Mouse (Mus musculus) gastrocnemius, adult 8-10 months (tissue): ENCODE results near the gene Crnn. TPM values are rescaled to one million over a fixed set of nuclear protein-coding genes. Genes with fewer than 3 reads are reported as not detected.

Experiments
- DNase-seq, 2 experiments: peaks; one replicate each; pipeline ENCODE4 v3.0.0; 2022; ENCODE audit warnings: low spot score in 2 of 2
- total RNA-seq, 4 experiments: library from RNA; stranded (reverse); gene quantifications; 2 replicates each; pipeline ENCODE4 v1.2.4; 2022

Gene Crnn
- total RNA-seq, result not detected

DNA sequence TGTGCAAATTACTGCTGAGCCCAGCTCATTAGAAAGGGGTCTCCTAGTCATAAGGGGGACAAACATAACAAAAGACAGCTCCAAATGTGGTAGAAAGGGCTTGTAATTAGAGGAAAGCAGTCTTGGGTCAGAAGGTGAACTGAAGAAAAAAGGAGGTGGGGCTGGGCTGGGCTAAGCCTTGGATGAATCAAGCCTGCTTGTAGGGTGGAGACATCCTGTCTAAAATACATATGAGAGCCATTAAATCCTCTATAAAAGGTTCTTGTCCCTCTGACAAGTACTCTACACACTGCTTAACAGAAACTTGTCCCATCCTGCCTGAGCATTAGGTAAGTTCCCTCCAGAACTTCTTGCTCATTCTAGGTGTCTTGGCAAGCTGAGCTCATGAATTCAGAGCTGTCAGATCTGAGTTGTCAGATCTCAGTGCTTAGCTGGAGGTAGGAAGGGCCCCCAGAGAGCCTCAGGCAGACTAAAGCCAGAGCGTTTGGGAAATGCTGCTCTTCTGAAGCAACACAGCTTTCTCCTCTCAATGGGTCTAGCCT lies at the start of gene Crnn:
Crnn (plus strand) TSS at position 278 of the 542 bp plus-strand sequence.
- no peak for DNase-seq

DNA sequence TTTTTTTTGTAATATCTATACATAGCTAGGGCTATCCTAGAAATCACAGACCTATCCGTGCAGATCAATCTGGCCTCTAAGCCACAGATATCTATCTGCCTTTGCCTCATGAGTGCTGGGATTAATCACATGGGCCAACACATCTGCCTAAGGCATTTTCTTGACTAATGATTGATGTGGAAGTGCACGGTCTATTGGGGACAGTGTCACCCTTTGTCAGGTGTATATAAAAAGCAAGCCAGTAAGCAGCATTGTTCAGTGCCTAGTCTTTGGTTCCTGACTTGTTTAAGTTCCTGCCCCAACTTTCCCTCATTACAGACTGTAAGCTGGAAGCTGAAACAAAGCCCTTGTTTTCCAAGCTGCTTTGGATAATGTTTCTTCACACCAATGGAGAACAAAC lies 48.1 kb upstream of the Crnn start:
- no peak for DNase-seq

DNA sequence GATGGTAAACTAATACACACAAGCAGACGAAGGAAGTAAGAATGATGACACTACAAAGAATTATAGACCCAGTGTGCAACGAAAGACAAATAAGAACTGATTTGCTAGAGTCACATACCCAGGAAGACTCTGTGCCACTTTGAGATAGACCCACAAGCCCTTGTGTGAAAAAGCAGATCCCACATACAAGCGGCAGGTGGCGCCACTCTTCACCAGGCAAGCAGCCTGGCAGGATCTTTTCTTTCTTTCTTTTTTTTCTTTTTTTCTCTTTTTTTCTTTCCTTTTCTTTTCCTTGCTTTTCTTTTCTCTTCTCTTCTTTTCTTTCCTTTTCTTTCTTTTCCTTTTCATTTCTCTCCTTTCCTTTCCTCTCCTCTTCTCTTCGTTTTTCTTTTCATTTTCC lies 32.9 kb upstream of the Crnn start:
- DNase-seq, result no peak

DNA sequence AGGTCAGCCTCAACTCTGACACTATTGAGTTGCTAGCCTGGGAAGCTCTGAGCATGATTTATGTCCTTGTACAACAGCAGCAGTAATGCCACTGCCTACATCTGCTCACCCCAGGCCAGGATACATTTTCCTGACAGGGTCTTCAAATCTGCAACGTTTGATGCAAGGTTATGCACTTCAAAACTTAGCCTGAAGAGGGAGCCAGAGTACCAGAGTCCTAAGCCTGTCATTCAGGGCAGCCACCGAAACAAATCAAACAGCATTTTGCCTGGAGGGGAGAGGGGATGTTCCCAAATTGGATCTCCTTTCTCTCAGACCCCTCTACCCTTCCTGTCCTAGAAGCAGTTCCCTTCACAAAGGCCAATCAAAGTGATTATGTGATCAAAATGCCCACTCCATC lies 30.1 kb upstream of the Crnn start:
- no peak for DNase-seq

DNA sequence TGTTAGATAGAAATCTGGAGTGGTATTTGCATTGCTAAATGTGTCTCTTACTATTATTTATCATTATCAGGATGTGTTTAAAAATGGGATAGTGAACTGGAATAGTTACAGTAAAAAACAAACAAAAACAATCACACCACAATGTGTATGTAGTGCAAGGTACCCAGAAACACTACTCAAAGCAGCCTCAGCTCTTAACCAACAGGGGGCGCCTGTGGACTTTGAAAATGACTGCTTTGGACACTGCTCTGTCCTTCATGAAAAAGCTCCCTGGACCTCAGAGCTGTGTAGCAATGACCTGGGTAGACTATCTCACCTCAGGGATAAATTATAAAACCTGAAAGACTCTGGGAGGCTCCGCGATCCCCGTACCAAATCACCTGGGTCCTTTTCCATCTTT lies 25.5 kb upstream of the Crnn start:
- no peak for DNase-seq

DNA sequence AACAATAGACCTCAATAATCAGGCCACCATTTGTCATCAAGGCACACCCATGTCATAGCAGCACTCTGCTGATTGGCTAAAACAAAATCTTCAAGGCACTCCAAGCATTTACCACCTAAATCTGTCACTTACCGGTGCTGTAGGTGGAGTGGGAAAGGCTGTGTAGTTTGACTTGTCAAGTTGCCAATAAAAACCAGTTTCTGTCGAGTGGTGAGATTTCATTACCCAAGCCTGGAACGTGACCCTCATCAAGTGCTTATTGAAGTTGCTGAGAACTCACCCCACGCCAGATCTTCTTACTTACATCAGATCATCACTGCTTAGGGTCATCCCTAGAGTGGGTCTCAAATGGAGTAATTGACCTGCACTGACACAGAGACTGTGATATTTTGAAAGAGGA lies 16.5 kb upstream of the Crnn start:
- DNase-seq, result no peak

DNA sequence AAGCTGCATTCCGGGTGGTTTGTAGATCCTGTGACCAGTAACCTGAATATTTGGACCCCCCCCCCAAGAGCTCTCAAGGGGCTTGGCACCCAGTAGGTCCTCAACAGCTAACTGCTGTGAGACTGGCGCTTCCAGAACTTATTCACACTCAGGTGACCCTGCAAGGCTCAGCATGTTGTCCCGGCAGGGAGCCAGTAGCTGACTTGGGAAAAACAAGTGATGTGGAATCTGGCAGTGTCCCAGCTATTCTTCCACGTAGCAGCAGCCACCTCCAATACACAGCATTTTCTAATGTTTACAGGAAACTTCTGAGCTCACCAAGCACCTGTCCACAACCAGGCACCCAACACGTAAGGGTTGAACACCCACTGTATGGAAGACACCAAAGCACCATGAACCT lies 15.5 kb upstream of the Crnn start:
- DNase-seq, result no peak

DNA sequence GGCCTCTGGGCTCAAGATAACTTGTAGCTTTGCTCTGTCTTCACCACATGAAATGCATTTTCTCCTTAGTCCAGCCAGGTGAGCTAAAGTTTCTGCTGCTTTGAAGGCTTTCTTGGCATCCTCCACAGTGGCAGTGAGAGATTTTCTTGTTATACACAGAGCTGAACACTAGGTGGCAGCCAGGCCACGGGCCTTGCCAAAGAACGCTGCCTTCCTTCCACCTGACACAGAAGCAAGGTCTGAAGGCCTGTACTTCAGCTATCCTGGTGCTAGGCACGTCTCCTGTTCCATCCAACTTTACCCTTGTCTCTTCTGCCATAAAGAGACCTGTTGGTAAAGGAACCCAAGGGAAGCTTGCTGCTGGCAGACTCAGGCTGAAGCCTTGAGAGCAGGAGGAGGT lies 14.1 kb upstream of the Crnn start:
- DNase-seq, result no peak

DNA sequence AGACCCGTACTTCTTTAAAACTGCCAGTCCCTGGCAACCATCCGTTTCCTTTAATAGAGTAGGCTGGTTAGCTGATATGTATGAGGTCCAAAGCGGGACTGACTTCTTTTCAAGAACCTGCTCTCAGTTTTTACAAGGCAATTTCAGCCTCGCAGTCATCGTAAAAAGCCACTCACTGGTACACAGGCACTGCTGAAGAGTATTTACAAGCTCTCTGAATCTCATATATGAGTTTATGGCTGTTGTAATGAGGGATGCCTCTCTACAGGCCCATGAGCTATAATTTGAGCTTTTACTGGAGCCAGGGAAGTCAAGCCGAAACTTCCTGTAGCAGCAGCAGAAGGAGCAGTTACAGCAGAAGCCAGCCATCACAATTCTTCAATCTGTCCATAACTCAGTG lies 17.9 kb downstream of the Crnn start:
- DNase-seq, result no peak

DNA sequence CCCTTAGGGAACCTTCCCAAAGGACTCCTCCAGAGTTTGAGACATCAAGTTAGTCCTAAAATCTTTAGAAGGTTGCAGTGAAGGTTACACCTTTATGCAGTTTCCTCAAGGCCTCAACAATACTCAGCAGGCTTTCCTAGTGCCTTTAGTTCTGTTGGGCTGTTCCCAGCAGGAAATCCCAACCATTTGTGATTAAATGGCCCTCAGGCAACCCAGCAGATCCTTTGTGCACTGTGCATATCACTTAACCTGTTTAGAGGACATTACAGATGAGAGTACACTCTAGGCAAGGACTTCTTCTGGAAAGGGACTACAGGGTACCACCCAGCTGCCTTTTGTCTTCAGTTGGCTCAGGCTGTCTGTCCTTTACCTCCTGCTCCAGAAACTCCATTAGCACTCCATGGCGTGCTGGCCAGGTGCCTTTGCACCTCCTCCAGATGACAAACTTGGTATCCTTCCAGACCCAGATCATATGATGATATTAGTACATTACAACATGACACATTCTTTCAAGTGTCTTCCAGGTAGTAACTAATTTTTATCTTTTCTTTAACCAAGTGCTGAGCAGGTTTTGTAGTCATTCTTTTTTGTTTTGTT lies 18.5 kb downstream of the Crnn start:
- no peak for DNase-seq

DNA sequence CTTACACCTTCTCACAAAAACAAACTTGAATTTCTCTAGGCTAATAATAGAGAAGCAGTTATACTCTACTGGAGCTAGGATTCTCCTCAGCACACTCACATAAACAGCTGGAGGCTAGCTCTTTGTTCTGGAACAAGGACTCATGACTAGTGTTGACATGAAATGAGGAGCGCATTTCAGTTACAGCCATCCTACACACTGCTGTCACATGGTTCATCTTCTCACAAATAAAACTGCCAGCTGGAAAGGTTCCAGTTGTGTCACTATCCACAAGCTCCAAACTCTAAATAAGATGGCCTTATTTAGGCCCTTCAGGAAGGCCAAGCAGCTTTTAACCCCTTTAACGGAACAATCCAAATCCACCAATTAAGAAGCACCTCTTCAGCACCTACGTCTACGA lies 36.3 kb downstream of the Crnn start:
- no peak for DNase-seq

DNA sequence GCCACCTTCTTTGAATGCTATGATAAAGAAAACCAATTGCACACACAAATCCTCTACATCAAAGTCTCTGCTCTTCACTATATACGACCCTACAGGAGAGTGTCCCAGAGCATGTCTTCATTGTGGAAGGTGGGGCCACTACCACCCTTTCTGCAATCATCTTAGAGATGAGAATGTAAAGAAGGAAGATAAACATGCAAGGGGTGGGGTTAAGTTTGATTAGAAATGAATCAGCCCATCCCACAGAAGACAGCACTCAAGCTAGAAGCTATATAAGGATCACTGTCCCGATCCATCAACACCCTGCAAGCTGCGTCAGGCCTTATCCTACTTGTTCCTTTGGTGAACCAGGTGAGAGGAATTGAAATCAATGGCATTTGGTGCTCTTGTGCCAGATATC lies 52.4 kb downstream of the Crnn start, which contains the start of gene Flg2:
Flg2 (plus strand) TSS at position 301 of the 400 bp plus-strand sequence.
- no peak for DNase-seq

Other genes starting within 250 kb of the Crnn start
- not detected for gene Lce3a, start 218.6 kb upstream of the Crnn start, total RNA-seq
- not detected for gene Lce3b, start 211.8 kb upstream of the Crnn start, total RNA-seq
- not detected for gene Lce3c, start 200.3 kb upstream of the Crnn start, total RNA-seq
- gene Lce3d, start 187.4 kb upstream of the Crnn start, total RNA-seq, result not detected
- gene Lce3e, start 177.7 kb upstream of the Crnn start, total RNA-seq, result not detected
- not detected for gene Lce3f, start 152.6 kb upstream of the Crnn start, total RNA-seq
- gene Crct1, start 129.1 kb upstream of the Crnn start, total RNA-seq, result not detected
- gene Lce1m, start 125.7 kb upstream of the Crnn start, total RNA-seq, result not detected
- not detected for gene Gm4858, start 76.0 kb upstream of the Crnn start, total RNA-seq
- gene Flg2, start 52.5 kb downstream of the Crnn start, total RNA-seq, result not detected
- not detected for gene Flg, start 128.7 kb downstream of the Crnn start, total RNA-seq
- not detected for gene Hrnr, start 175.0 kb downstream of the Crnn start, total RNA-seq
- gene Rptn, start 248.9 kb downstream of the Crnn start, total RNA-seq, result not detected